ENCODE assay signal across 22 mouse cellular contexts in the genomic region with DNA sequence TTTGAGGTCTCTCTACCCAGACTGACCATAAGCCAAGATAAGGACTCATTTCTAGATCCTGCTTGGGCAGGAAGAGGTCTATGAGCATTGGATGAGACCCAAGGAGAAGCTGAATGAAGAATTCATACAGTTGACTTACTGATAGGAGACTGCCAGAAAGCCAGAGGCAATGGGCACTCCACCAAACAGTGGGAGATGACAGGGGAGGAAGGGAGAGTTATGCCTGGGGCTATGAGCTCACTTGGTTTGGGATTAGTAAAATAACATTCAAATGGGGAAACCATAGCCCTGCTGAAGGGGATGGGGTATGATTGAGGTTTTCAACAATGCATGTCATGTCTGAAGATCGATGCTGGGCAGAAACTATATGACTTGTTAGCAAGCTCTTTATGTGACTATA.
"Had no signal": no experiment of that assay in that cellular context is flagged by ENCODE, and none has a peak within 500 bp of the region (broad histone marks: within the 10 kb centered on the region; RNA-seq: fewer than 3 reads in every experiment).

No protein-coding gene starts in this region.

- H3K9me3 ChIP-seq: limb, embryonic 12.5 days; limb, embryonic 15.5 days; midbrain, embryonic 12.5 days; midbrain, embryonic 15.5 days; neural tube, embryonic 12.5 days; neural tube, embryonic 15.5 days had no signal

- H3K4me1 ChIP-seq: limb, embryonic 12.5 days; limb, embryonic 15.5 days; midbrain, embryonic 12.5 days; midbrain, embryonic 15.5 days; neural tube, embryonic 12.5 days had no signal

- H3K27ac ChIP-seq: kidney, postnatal 0 days; layer of hippocampus, adult 2 months; limb, embryonic 12.5 days; limb, embryonic 15.5 days; liver, embryonic 14.5 days; macrophage; midbrain, embryonic 12.5 days; midbrain, embryonic 15.5 days; neural tube, embryonic 12.5 days; neural tube, embryonic 15.5 days; stomach, postnatal 0 days had no signal

- H3K36me3 ChIP-seq: limb, embryonic 12.5 days; limb, embryonic 15.5 days; midbrain, embryonic 12.5 days; midbrain, embryonic 15.5 days; neural tube, embryonic 12.5 days; neural tube, embryonic 15.5 days had no signal

- H3K4me3 ChIP-seq: layer of hippocampus, adult 2 months; limb, embryonic 12.5 days; limb, embryonic 15.5 days; midbrain, embryonic 12.5 days; midbrain, embryonic 15.5 days; neural tube, embryonic 12.5 days; neural tube, embryonic 15.5 days had no signal

- DNase-seq: kidney, postnatal 25 days; layer of hippocampus, adult 9-11 months; left cerebral cortex, postnatal 4 days; liver, postnatal 0 days; lung, embryonic 14.5 days; right cerebral cortex, adult 18-20 months; right cerebral cortex, postnatal 14 days; right cerebral cortex, postnatal 4 days; thymus, adult 18-20 months; thymus, postnatal 14 days; thymus, postnatal 4 days had no signal

- H3K27me3 ChIP-seq: limb, embryonic 12.5 days; limb, embryonic 15.5 days; midbrain, embryonic 12.5 days; midbrain, embryonic 15.5 days; neural tube, embryonic 12.5 days; neural tube, embryonic 15.5 days had no signal
